Mouse (Mus musculus) cerebellum, postnatal 25 days (tissue): ENCODE data around the gene Vps4b.
A peak's percentile ranks its signal among the peaks of the same experiment; 100 is the strongest.

Experiments
- DNase-seq, 2 experiments: peaks; one replicate each; pipeline ENCODE4 v3.0.0; 2021; ENCODE audit warnings: mixed read lengths in 2 of 2

Gene Vps4b

DNA sequence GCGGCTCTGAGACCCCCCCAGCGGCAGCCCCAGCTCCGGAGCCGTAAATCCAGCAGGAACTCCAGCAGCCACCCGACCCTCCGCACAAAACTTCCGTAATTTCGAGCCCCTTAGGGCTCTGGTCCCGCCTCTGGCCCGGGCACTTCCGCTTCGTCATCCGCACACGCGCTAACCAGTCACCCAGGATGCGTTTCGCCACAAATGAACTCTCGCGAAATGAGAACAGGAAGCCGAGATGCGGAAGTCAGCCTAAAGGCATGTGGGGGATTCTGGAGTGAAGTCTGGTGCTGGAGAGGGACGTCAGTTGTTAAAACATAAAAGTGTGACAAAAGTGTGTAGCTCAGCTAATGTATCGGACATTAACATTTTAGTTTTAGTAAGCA, at the start of gene Vps4b:
Vps4b (minus strand) TSS at position 187 of the 383 bp plus-strand sequence.
- DNase-seq, result peak; percentile 88 to 92

DNA sequence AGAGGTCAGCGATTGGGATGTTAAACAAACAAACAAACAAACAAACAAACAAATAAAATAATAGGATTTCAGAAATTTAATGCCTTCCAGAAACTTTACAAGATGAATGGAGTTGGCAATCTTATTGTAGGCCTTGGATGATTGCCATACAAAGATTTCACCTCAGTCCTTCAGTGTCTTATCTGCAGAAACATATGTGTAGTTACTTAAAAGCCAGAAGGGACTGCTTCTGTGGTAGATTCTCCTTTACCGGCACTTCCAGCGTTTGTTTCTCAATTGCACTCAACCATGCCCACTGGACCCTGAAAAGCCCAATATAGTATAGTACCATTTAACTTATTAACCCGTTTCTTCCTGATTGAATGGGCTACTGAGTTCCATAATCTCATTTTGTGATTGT, 32.3 kb upstream of the Vps4b start:
- no peak for DNase-seq

DNA sequence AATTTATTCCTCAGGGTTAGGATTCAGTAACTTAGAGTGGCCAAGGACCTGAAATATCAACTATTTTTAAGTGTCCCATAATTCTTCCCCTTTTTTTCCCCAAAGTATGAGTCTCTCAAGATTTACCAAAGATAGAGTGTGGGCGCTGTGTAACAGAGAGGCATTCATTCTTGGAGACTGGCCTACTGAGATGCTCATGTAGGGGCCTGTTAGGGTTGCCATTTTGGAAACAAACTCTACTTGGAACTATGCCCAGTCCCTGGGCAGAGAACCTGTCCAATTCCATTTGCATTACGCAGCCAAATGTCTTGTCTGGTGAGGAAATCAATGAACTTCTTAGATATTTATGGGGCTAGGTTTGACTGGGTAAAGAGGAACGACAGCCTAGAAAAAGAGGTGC, 25.8 kb upstream of the Vps4b start:
- peak; percentile 10 to 23 for DNase-seq

DNA sequence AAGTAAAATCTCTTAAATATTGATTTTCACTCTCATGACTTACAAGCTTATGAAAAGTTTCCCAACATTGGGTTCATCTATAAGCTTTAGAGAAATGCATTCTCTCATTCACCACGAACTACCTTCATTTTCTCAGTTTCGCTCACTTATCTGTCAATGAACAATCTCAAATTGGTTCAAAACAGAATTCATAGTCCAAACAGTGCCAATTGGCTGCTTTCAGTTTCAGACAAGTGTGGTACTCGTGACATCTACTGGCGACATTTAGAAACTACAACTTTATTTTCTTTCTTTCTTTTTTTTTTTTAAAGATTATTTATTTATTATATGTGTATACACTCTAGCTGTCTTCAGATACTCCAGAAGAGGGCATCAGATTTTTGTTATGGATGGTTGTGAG, 21.8 kb upstream of the Vps4b start:
- DNase-seq, result peak in 1 of 2 experiments; percentile 6

DNA sequence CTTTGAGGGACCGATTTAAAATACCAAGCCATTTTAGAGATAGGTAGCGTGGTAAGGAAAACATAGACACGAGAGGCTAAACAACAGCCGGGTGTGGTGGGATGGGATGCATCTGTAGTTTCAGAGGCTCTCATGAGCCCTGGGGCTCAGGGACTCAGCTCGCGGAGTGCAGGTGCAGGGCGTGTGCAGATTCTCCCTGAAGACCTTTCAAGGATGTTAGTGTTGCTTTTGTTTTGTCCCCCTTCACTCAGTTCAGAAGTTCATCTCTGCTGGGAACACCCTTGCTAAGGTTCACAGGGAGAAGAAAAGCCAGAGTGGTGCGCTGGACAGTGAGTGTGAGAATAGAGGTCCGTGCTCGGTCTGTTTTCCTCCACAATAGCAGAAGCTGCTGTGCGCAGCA, 20.2 kb upstream of the Vps4b start:
- no peak for DNase-seq

DNA sequence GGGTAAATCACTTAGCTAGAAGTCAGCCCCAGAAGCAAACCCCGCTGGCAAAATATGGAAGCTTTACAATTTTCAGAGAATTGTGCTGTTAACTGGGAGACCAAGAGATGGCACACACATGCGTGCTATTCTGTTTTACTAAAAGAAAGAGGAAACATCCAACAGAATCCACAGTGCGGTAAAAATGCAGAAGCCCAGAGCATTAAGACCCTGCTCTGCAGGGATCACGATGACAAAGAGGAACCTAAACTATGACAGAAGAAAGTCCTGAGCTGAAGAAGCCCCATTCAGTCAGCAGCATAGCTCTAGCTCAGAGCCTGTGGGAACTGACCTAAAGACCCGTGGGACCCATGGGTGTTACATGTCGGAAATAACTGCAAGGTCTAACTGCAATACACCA, 18.7 kb upstream of the Vps4b start:
- no peak for DNase-seq

DNA sequence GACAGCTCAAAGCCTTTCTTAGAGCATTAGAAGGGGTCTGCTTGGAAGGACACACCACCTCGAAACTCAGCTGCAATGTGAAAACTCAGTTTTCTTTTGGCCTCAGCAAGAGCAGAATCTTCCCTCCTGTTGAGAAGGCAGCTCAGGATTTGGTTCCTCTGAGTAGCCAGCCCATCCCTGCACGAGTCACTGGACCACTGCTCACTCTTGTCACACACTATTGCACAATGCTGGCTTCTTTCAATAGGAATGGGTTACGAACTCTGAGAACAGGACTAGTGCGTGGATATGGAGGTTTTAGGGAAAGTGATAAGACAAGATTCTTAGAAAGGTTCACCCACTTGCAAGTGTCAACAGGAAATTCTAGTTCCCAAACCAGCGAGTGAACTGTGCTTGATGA, 18.3 kb upstream of the Vps4b start:
- DNase-seq, result no peak

DNA sequence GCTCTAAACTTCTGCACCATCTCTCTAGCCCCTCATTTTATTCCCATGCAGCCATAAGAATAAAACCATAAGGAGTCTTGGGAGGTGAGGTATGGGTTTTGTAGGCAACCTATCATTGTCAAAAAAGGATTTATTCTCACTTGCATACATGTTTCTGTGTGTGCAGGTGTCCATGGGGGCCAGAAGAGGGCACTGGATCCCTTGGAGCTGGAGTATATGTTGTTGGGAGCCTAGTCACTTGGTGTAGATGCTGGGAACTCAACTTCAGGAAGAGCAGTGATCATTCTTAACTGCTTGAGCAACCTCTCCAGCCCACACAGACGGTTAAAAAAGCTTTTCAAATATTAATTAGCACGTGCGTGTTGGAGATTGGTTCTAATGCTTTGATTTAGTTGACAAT, 3.4 kb upstream of the Vps4b start:
- no peak for DNase-seq

DNA sequence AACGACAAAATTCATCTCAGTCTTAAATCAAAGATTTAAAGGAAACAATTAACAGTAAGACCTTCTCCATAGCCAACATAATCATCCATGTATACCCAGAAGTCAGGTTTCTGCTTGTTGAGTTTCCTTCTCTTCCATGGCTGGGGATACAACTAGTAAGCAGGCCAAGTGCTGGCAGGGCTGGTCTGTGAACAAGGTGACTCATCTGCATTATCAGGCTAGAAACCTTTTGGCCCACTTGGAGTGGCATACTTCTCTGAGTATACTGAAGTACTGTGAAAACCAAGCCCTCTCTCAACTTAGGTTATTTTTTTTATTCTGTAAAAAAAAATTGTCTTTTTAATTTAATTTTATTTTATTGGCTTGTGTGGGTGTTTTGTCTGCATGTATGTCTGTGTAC, 2.9 kb upstream of the Vps4b start:
- no peak for DNase-seq

DNA sequence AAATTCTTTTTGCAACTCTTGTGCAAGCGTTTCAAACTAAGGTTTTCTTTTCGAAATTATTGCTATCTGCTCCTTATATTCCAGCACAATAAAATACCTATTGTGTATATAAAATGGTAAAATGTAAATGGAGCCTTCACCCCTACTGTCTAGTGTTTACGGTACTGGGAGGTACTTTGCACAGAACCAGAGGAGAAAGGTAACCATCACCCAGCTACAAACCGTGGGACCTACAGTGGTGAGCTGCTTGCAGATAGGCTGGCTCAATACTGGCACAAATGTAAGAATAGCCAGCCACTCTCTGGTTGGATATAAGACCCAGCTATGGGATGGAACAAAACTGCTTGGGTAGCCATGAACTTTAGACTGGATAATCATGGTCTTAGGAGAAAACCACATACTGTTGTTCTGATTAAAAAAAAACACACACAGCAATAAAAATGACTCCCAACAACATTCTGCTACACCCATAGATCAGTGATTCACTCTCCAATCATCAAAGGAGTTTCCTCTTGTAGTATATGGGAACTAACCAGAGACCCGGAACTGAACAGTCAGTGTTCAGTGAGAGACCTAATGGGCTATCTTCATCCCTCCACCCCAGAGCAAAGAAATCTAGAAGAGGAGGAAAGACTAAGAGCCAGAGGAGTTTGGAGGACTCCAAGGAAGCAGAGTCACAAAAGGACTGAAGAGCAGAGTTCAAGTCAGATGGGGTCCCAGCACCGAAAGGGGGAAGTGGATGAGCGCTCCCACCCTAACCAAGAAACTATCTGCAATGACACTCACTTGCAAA, 655 bp upstream of the Vps4b start:
- no peak for DNase-seq

DNA sequence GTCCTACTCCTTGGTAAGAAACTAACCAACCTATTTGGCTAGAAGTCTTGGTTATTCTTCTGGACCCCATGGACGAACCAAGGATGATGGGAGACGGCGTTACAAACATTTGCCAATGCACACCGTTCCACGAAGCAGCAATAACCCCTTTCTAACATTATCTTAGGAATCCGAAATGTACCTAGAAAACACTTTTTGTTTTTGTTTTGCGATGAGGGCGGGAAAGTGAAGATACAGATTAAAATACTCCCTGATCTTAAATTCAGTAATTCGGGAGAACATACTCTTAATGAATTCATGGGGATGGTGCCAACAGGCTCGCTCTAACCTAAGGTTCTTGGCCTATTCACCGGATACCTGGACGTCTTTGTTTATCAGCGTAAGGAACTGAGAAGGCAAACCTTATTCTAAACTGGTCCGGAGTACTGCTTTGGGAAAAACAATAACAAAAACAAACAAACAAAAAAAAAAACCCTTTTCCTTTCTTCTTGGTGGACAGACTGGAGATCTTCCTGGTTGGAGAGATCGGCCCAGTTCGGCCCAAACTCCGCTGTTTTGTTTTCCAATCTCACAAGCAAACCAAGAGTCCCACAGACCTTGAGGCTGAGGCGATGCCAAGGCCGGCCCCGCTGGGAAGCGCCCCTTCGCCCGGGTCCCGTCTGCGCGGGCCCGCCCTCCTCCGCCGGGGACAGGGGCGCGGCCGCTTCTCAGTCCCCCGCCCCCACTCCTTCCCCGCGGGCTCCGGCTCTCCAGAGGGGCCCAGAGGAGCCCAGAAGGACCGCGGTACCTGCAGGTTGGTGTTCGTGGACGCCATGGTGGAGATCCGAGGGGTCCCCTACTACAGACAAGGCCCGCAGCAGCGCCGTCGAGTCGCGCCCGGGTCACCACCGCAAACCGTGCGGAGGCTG, 640 bp downstream of the Vps4b start:
- DNase-seq, result peak in 1 of 2 experiments; percentile 60

DNA sequence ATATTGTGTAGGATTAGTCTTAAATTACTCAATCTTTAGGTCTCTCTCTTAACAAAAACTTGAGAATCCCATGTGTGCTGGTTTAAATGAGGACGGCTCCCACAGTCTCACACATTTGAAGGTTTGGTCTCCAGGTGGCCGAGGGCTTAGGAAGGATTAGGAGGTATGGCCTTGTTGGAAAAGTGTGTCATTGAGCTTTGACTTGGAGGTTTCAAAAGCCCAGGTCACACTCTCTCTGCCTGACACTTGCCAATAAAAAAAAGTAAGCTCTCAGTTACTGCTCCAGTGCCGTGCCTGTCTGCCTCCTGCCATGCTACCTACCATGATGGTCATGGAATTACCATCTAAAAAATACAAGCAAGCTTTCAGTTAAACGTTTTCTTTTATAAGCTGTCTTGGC, 21.6 kb downstream of the Vps4b start:
- no peak for DNase-seq

DNA sequence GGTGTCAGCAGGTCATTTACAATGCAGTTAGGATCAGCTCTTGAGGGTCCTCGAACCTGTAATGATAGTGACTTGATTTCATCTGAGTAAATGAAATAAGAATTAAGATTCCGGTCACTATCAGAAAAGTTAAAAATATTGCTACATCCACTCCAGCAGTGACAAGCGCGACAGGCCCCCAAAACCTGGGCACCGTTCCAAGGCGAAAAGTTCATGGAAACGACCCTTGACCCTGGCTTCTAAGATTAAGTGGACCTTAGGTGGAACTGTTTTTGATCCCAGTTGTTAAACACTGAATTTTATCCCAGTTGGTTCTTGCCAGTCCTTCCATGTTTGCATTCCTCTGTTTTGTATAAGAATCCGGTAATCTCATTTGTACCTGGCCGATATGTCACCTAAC, 22.4 kb downstream of the Vps4b start:
- no peak for DNase-seq

DNA sequence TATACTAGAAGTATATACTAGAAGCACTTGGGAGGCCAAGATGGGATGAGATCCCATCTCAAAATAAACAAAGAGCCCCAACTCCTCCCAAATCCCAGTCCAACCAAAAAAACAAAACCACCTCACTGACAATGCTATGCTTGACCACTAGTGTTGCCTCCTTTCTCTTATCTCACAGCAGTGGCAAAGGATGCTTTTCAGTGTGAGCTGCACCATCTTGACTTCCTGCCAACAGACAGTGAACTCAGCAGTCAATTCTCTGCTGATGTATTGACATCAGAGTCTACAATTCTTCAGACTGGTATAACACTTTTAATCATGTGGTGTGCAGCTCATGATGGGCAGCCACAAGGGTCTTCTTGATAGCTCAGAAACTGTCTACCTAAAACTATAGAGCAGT, 27.8 kb downstream of the Vps4b start:
- DNase-seq, result no peak

DNA sequence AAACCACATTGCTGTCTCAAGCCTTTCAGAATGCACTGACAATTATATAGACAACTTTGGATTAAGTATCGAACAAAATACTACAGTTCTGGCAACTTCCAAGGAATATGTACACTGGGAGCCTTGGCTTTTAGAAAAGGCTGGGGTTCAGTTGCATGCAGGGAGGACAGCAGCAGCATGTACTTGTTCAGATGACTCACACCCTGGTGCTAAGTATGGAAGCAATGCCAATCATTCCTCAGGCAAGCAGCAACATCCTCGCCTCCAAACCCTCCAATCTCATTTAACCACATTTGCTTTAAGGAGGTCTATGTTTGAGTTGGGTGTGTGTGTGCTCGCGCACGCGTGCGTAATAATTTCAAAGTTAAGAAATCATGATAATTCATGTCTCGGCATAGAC, 30.8 kb downstream of the Vps4b start:
- no peak for DNase-seq

DNA sequence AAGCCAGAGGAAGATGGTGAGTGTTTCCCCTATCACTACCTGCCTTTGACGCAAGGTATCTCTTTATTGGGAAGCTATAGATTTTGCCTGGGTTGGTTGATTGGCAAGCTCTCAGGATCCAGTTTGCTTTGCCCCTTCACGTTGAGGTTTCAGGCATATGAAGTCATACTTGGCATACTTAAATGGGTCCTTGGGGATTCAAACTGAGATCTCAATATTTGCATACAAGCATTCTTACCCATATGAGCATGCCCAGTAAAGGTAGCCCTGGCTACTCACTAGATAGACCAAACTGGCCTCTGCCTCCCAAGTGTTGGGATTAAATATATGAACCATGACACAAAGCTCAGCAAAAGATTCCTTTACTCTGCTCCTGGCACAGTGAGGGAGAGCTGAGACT, 31.7 kb downstream of the Vps4b start:
- no peak for DNase-seq

DNA sequence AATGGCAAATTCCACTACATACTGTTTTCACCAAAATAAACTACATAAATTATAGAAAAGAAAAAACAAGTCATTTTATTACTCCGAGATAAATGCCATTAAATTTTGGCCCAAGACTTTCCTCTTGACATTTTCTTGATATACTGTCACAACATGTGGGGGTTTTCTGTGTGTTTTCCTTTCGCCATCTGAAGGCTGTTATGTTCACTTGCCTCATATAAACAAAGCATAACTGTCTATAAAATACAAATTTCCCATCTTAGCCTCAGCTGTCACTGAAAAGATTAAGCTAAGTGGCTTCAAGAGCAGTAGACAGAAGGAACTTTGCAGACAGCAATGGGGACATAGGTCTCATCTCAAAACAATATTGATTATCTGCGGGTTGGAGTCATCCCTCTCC, 32.2 kb downstream of the Vps4b start:
- no peak for DNase-seq

DNA sequence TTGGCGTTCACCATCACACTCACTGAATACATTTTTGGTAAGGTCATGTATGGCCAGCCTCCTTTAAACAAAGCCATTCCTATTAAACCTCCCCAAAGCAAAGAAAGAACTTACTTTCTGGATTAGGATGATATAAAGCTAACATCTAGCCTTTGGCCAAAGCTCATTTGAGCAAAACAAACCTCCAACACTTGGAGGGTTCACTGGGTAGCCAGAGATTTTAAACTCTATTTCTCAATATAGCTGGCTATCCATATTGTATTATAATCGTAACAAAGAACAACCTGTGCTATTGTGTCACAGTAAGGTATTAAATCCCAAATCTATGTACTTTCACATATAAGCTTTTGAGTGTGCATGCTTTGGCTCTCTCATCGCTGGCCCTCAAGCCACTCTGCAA, 35.8 kb downstream of the Vps4b start:
- DNase-seq, result no peak

DNA sequence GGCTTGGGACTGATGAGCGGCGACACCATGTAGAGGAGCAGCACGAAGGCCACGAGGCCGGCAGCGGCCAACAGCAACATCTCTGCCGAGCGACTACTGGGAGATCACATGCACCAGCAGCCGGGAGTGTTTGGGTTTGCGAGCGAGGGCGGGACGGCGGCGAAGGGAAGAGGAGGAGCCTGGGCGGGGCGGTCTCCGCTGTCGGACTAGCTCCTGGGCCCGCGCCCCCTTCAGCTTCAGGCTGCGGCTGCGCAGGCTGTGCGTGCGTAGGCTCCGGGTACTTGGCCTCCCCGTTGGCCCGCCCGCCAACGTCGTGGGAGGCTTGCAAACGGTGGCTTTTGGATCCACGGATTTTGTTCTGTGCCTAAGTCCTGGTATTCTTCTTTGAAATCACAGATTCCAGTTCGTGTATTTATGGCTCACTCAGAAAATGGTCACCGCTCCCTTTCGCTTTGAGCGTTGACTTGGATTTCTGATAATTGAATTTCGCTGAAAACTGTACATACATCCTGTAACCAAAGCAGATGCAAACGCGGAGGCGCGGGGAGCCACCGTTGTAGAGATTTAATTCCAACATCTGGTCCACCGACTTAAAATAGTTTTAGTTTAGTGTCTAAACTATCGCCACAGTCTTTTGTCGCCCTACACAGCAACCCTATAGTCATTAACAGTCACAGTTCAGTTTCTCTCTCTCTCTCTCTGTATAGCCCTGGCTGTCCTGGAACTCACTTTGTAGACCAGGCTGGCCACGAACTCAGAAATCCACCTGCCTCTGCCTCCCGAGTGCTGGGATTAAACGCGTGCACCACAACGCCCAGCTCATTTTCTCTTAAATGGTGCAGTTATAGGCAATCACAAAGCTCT, 36.7 kb downstream of the Vps4b start, which contains the start of gene Kdsr:
Kdsr (minus strand) TSS at position 156 of the 864 bp plus-strand sequence.
- DNase-seq, result peak; percentile 95 to 97

DNA sequence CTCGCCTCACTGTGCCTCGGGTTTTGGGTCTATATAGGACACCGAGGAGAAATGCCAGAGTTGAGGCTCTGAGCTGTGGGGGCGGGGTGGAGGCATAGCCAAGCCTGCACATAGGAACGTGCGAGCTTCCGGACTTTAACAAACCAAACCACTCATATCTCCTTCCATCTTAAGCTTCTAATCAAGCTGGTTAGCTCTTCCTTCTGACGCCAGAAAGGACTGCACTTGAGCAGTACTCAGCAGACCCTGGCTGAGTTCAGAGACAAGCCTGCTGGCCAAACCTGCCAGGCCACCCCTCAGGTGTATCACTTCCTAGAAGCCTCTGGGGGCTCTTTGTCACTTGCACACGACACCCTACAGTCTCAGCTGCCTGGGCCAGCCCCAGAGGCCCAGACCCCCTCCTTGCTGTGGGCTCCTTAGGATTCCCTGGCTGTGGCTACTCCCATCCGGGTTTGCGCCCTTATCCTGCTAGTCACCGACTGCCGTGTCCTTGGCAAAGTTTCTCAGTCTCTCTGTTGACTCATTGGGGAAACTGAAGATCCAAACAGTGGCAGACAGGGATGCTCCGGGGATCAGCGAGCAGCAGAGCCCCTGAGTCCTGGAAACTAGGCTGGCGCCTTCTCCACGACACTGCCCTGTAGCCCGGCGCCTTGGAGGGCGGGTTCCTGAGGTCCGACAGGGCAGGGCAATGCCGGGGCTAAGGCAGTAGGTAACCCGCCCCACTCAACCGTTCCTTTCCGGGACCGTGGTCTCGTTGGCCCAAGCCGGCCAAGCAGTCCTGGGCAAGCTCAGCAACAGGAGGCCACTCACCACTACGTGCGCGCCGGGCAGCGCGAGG, 37.6 kb downstream of the Vps4b start:
- DNase-seq, result peak in 1 of 2 experiments; percentile 56

DNA sequence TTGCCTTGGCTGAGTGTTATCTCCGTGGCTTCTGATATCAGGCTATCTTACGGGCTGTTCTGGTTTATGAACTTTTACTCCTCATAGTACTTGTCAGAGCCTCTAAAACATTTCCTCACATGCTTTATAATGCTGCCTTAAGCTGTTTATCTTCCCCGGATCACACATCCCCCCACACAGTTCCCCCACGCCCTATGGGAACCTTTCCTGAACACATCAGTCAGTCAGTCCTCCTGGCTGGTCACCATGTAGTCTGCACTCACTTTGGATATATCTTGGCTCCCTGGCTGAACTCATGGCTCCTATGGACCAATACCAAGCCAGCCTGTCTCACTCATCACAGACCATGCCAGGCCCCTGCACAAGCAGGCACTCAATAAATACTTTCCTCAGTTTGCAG, 39.9 kb downstream of the Vps4b start:
- DNase-seq, result no peak

DNA sequence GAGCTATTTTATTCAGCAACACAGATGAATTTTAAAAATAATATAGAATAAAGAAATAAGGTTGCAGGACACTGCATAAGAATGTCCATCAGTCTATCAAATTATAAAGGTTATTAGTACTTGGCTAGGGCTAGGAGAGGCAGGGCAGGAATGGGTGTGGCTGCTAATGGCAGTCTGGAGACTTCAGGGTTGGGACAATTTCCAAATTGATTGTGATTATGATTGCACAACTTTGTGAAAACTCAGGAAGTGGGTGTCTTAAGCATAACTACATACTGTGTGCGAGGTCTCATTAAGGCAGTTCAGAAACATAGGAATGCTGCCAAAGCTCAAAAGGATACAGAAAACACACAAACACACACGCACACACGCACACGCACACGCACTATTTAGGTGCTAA, 44.5 kb downstream of the Vps4b start:
- no peak for DNase-seq
